9 mouse cellular contexts compared by ENCODE assay signal in genomic region chr4:63401620-63402019, GRCm38 (mm10). TPM values are rescaled to one million over a fixed set of nuclear protein-coding genes. Genes with fewer than 3 reads are reported as not detected.
DNase-seq lines count a peak whose midpoint lies in the region; ATAC-seq lines count a peak whose summit lies in the region.
"Had no signal": no experiment of that assay in that cellular context is flagged by ENCODE, and none has a peak within 500 bp of the region (broad histone marks: within the 10 kb centered on the region; RNA-seq: fewer than 3 reads in every experiment).

No protein-coding gene starts in this region.

- H3K36me3 ChIP-seq in liver, embryonic 11.5 days (ENCODE audit: control insufficient read depth, insufficient read depth, low read length): peaks cover 3% of the 10 kb centered on the region; the same call in 1 of the 2 replicates

- 45% methylated on average over 6 of the region's 6 CpGs for WGBS in liver, embryonic 11.5 days

- peak overlapping the region; percentile 65; the same call in 1 of the 2 replicates for H3K4me2 ChIP-seq in liver, embryonic 11.5 days

- no peak for ATAC-seq in liver, embryonic 11.5 days (replicated peaks; ENCODE audit: low FRiP score)
- ATAC-seq in inflammation-experienced regulatory T-cells, adult 6 months: no peak

- peaks cover 63% of the 10 kb centered on the region for H3K4me1 ChIP-seq in liver, embryonic 11.5 days (replicated peaks; ENCODE audit: control insufficient read depth, insufficient read depth, low read length)

- peak; percentile 95 for DNase-seq in heart, adult 11 months
- no peak for DNase-seq in heart, adult 8-10 months (ENCODE audit: low spot score)
- DNase-seq in thymus, postnatal 25 days: peak; percentile 25
- no peak for DNase-seq in thymus, postnatal 10 days (ENCODE audit: low spot score in 2 of 2)
- DNase-seq in liver, embryonic 11.5 days (ENCODE audit: low spot score): no peak
- no peak for DNase-seq in adrenal gland, postnatal 10 days
- no peak for DNase-seq in left cerebral cortex, postnatal 10 days (ENCODE audit: extremely low spot score in 1 of 2, low spot score in 2 of 2)
- DNase-seq: adrenal gland, postnatal 14 days had no signal

- H3K27ac ChIP-seq in liver, embryonic 11.5 days (ENCODE audit: low read depth, low read length): peak overlapping the region; percentile 61; the same call in 1 of the 2 replicates

- H3K27me3 ChIP-seq in liver, embryonic 11.5 days (replicated peaks; ENCODE audit: control insufficient read depth, insufficient read depth, low read length): no peaks in the 10 kb centered on the region

- no peaks in the 10 kb centered on the region for H3K9me3 ChIP-seq in liver, embryonic 11.5 days (ENCODE audit: control insufficient read depth, low read length)

- intact Hi-C loops in left cerebral cortex, postnatal 10 days (cut with DNase I): no loop called here

- H3K9ac ChIP-seq in liver, embryonic 11.5 days (ENCODE audit: low read depth, low read length): no peak overlapping the region

- peak overlapping the region; percentile 11; the same call in 1 of the 2 replicates for H3K4me3 ChIP-seq in liver, embryonic 11.5 days (ENCODE audit: low read depth, low read length)

RNA-seq across cellular contexts. Expression of gene Akna, which starts 1.5 kb away (rescaled TPM):
- 1 to 10 TPM; 3.1 to 4.4 (median 3.5) TPM for total RNA-seq in heart, adult 8-10 months (2022)
- polyA plus RNA-seq in liver, embryonic 11.5 days (2014; fragmentation: Nextera tagmentation; extraction: Ambion mirVana): 8.8 and 8.9 TPM in 2 replicates
- 1 to 10 TPM; 7.4 to 7.7 TPM for total RNA-seq in adrenal gland, postnatal 10 days (2021)
- 100 to 1,000 TPM in 2 of 3 experiments, 10 to 100 TPM in 1; 94.8 to 135 (median 102) TPM for polyA plus RNA-seq in inflammation-experienced regulatory T-cells, adult 6 months (2017; shearing (Covaris generic))
- total RNA-seq in left cerebral cortex, postnatal 10 days (2021): 1 to 10 TPM; 3.4 to 4.8 TPM

RNA-seq across cellular contexts. Expression of gene Orm2, which starts 39.4 kb away (rescaled TPM):
- under 1 TPM in 2 of 4 experiments, not detected in 2; 0.34 to 0.37 TPM for total RNA-seq in heart, adult 8-10 months (2022)
- not detected in 2 replicates for polyA plus RNA-seq in liver, embryonic 11.5 days (2014; fragmentation: Nextera tagmentation; extraction: Ambion mirVana)
- under 1 TPM in 1 of 2 experiments, not detected in 1; 0.84 TPM for total RNA-seq in adrenal gland, postnatal 10 days (2021)
- 1 to 10 TPM in 2 of 3 experiments, not detected in 1; 1.6 to 2.8 TPM for polyA plus RNA-seq in inflammation-experienced regulatory T-cells, adult 6 months (2017; shearing (Covaris generic))
- total RNA-seq in left cerebral cortex, postnatal 10 days (2021): not detected

RNA-seq across cellular contexts. Expression of gene Orm3, which starts 45.7 kb away (rescaled TPM):
- total RNA-seq in heart, adult 8-10 months (2022): 1 to 10 TPM in 2 of 4 experiments, under 1 TPM in 2; 0.60 to 4.5 (median 1.7) TPM
- not detected in 2 replicates for polyA plus RNA-seq in liver, embryonic 11.5 days (2014; fragmentation: Nextera tagmentation; extraction: Ambion mirVana)
- total RNA-seq in adrenal gland, postnatal 10 days (2021): 1 to 10 TPM; 1.5 to 2.2 TPM
- 1 to 10 TPM in 1 of 3 experiments, under 1 TPM in 1, not detected in 1; 0.90 to 1.6 TPM for polyA plus RNA-seq in inflammation-experienced regulatory T-cells, adult 6 months (2017; shearing (Covaris generic))
- not detected for total RNA-seq in left cerebral cortex, postnatal 10 days (2021)

RNA-seq across cellular contexts. Expression of gene Orm1, which starts 57.3 kb away (rescaled TPM):
- total RNA-seq in heart, adult 8-10 months (2022): under 1 TPM in 1 of 4 experiments, not detected in 3; 0.75 TPM
- not detected in 2 replicates for polyA plus RNA-seq in liver, embryonic 11.5 days (2014; fragmentation: Nextera tagmentation; extraction: Ambion mirVana)
- 10 to 100 TPM in 1 of 2 experiments, 1 to 10 TPM in 1; 3.2 to 11.8 TPM for total RNA-seq in adrenal gland, postnatal 10 days (2021)
- not detected for polyA plus RNA-seq in inflammation-experienced regulatory T-cells, adult 6 months (2017; shearing (Covaris generic))
- total RNA-seq in left cerebral cortex, postnatal 10 days (2021): not detected

Comparison
In these comparisons a context has a peak if more than half of its experiments do, and no peak if none do; other contexts are left out.
1. DNase-seq: peak in heart, adult 11 months (single experiment) and thymus, postnatal 25 days (single experiment); none in heart, adult 8-10 months (single experiment), thymus, postnatal 10 days (0 of 2), liver, embryonic 11.5 days (single experiment), adrenal gland, postnatal 10 days (single experiment) and left cerebral cortex, postnatal 10 days (0 of 2).